Mouse (Mus musculus) liver, embryonic 13.5 days (tissue): ENCODE results near the gene Lyz1. TPM values are rescaled to one million over a fixed set of nuclear protein-coding genes. Genes with fewer than 3 reads are reported as not detected.
"Not testable (repeated sequence)": the region's sequence is repeated elsewhere in the genome, so short reads cannot be mapped to it uniquely, and the experiment has no call there.

Source experiments
- ATAC-seq: fragments of 200-750 bp; cut with Nextera tagmentation; 2 replicates; pipeline ENCODE4 v1.8.0; 2017; ENCODE audit warnings: low read depth, mild to moderate bottlenecking, moderate number of reproducible peaks, moderate library complexity
- DNase-seq: peaks from one replicate; pipeline ENCODE4 v3.0.0; 2022
- H3K27ac ChIP-seq: fragments of 300-500 bp; sonication (generic); 2 replicates; pipeline ENCODE4 v1.5.1; 2015; ENCODE audit warnings: moderate library complexity, mild to moderate bottlenecking, inconsistent platforms
- H3K27me3 ChIP-seq: fragments of 300-500 bp; sonication (generic); 2 replicates; pipeline ENCODE4 v1.6.1; 2015; ENCODE audit warnings: mild to moderate bottlenecking, inconsistent platforms
- H3K36me3 ChIP-seq: fragments of 300-500 bp; sonication (generic); 2 replicates; pipeline ENCODE4 v1.6.1; 2015; ENCODE audit warnings: mild to moderate bottlenecking, inconsistent platforms
- H3K4me1 ChIP-seq: fragments of 300-500 bp; sonication (generic); replicated peaks from 2 replicates; pipeline ENCODE4 v1.6.1; 2015; ENCODE audit warnings: inconsistent platforms
- H3K4me2 ChIP-seq: fragments of 300-500 bp; sonication (generic); 2 replicates; pipeline ENCODE4 v1.6.1; 2015; ENCODE audit warnings: inconsistent platforms, mild to moderate bottlenecking, moderate library complexity
- H3K4me3 ChIP-seq: fragments of 300-500 bp; sonication (generic); replicated peaks from 2 replicates; pipeline ENCODE4 v1.5.1; 2015; ENCODE audit warnings: mild to moderate bottlenecking, inconsistent platforms
- H3K9ac ChIP-seq: fragments of 300-500 bp; sonication (generic); 2 replicates; pipeline ENCODE4 v1.6.1; 2015; ENCODE audit warnings: mild to moderate bottlenecking, inconsistent platforms
- H3K9me3 ChIP-seq: fragments of 300-500 bp; sonication (generic); replicated peaks from 2 replicates; pipeline ENCODE4 v1.6.1; 2016; ENCODE audit warnings: inconsistent platforms
- WGBS: fragments of 180-500 bp; shearing (Covaris S2); methylation state at CpG from one replicate; pipeline ENCODE4 v1.1.7; 2015; ENCODE audit not compliant: insufficient replicate concordance; 5-methylcytosine and 5-hydroxymethylcytosine counted together
- polyA plus RNA-seq: library from polyadenylated mRNA; unstranded; fragments of >200 nt; fragmentation: Nextera tagmentation; extraction: Ambion mirVana; gene quantifications from 2 replicates; pipeline ENCODE4 v1.2.1, GENCODE M21; 2015

Gene Lyz1
- polyA plus RNA-seq, 1 experiment from 2014 or later: not detected

DNA sequence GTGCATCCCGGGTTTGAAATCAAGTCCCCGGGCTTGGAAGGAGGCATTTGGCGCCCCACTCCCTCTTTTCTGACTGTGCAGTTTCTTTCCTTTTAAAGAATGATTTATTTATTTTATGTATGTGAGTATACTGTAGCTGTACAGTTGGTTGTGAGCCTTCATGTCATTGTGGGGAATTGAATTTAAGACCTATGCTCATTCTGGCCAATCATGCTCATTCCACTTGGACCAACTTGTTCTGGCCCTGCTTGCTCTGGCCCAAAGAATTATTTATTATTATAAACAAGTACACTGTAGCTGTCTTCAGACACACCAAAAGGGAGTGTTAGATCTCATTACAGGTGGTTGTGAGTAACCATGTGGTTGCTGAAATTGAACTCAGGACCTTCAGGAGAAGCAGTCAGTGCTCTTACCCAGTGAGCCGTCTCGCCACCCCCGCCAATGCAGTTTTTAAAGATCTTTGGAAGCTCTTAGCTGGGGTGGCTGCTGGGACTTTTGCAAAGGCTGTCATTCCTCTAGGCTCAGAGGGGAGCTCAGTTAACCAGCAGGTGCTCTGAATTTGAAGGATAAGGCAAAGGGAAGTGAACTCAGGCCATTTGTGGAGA lies 6.2 kb downstream of the Lyz1 start:
- Histone ChIP-seq H3K9ac (no peak overlapping the region), H3K4me1 (no peaks in the 10 kb centered on the region), H3K27me3 (no peaks in the 10 kb centered on the region), H3K27ac (no peak overlapping the region), H3K36me3 (no peaks in the 10 kb centered on the region), H3K4me3 (no peak overlapping the region), H3K4me2 (no peak overlapping the region), H3K9me3 (no peaks in the 10 kb centered on the region)
- WGBS: 77% methylated on average over 6 of the region's 6 CpGs
- ATAC-seq (no peak), DNase-seq (no peak)

DNA sequence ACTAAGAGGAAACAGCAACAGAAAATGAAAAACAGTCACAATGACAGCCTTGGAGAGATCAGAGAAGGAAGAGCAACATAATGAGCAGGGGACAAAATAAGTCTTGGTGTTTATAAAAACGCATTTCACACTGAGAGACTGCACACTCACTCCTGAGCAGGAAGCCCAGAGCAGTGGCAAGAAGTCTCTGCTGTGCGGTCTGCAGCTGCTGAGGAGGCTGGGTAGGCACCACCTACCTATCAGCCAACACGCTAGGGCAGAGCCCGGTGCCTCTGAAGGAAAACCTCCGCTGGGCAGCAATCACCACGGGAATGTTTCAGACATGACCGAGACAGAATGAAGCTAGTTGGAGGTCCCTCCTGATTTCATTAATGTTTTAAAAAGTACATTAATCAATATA lies 7.1 kb downstream of the Lyz1 start:
- not testable (repeated sequence) for H3K4me3 ChIP-seq, ATAC-seq, DNase-seq, H3K27ac ChIP-seq, H3K4me2 ChIP-seq, H3K9ac ChIP-seq, H3K4me1 ChIP-seq, H3K9me3 ChIP-seq, H3K27me3 ChIP-seq, H3K36me3 ChIP-seq
- 54% methylated on average over 4 of the region's 7 CpGs for WGBS

DNA sequence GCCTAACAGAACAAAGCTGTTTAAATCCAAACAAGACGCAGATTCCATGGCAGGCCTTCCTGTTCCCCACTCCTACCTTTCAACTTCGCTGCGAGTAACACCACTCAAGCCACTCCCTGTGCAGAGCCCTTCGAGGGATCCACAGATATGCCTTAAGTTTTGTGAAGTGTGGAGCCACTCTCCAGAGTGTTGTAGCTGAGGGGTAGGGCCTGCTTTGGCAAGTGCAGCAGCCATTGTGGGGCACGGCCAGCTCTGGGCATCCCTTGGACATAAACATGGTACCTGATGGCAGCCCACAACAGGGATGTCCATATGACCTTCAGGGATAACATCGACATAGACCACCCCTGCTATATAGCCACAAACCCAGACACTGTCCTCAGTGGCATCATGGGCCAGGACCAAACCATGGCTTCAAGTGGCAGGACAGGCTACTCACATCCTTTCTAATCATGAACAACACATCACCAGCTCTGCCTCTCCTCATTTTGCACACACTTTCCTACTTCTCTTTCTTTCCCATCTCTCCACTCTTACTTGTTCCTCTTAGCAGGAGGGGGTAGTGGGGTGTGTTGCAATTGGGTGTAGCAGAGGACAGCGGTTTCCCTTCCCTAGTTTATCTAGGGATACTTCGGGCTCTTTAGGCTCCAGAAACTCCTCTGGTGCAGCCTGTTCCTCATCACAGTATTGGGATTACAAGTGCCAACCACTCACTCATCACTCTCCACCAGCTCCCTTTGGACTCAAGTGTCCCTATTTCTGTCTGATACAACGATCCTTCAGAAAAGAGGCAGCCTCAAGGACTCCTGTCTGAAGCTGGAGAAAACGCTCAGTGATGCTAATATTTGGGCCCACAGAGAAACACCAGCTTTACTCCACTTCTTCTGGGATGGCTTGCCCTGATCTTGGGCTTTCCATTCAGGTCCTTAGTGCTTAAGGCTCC lies 7.8 kb downstream of the Lyz1 start:
- Histone ChIP-seq H3K4me2 (no peak overlapping the region), H3K27me3 (no peaks in the 10 kb centered on the region), H3K36me3 (no peaks in the 10 kb centered on the region), H3K9ac (no peak overlapping the region), H3K4me1 (no peaks in the 10 kb centered on the region), H3K9me3 (no peaks in the 10 kb centered on the region), H3K4me3 (no peak overlapping the region), H3K27ac (no peak overlapping the region)
- WGBS: 61% methylated on average over 10 of the region's 10 CpGs
- DNase-seq (no peak), ATAC-seq (no peak)

DNA sequence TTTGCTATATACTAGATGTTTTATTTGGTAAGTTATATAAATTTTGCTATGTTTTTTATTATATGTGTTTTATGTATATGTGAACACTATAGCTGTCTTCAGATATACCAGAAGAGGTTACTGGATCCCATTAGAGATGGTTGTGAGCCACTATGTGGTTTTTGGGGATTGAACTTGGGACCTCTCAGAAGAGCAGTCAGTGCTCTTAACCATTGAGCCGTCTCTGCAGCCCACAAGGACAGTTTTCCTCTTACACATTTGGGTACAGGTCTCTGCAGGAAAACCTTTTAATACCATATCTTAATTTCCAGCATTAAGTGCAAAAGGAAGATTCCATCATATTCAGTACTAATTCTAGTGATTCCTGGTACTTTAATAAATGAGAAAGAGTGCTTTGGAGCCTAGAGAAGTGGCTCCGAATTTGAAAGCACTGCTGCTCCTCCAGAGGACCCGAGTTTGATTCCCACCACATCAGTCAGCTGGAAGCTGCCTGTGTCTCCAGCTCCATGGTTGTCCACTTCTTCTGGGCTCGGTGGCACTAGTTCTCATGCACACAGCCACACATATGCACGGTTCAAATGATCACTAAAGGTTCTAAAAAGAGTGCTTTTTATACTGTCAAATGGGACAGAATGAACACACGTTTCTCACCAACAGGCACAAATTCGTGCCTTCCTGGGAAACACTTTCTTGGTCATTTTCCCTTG lies 8.6 kb downstream of the Lyz1 start:
- Histone ChIP-seq H3K9me3 (no peaks in the 10 kb centered on the region), H3K4me2 (no peak overlapping the region), H3K27ac (no peak overlapping the region), H3K9ac (no peak overlapping the region), H3K4me1 (no peaks in the 10 kb centered on the region), H3K27me3 (no peaks in the 10 kb centered on the region), H3K36me3 (no peaks in the 10 kb centered on the region), H3K4me3 (no peak overlapping the region)
- ATAC-seq: no peak
- no peak for DNase-seq
- 56% methylated on average over 7 of the region's 7 CpGs for WGBS

DNA sequence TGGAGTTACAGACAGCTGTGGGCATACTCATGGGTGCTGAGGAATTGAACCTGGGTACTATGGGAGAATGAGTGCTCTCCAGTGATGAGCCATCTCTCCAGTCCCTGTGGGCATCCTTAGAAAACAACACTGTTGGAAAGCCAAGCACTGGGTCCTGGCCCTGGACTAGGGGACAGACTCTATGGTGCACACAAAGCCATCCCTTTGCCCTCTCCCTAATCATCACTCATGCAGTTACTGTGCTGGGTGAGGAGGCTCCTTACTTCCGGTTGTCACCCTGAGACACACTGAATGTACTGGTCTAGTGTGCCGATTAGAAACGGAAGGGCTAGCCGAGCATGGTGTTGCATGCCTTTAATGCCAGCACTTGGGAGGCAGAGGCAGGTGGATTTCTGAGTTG lies 9.5 kb downstream of the Lyz1 start:
- DNase-seq, H3K9me3 ChIP-seq, H3K9ac ChIP-seq, H3K4me1 ChIP-seq, H3K27ac ChIP-seq, H3K4me3 ChIP-seq, H3K4me2 ChIP-seq, ATAC-seq, H3K36me3 ChIP-seq, H3K27me3 ChIP-seq: not testable (repeated sequence)
- 53% methylated on average over 4 of the region's 4 CpGs for WGBS

DNA sequence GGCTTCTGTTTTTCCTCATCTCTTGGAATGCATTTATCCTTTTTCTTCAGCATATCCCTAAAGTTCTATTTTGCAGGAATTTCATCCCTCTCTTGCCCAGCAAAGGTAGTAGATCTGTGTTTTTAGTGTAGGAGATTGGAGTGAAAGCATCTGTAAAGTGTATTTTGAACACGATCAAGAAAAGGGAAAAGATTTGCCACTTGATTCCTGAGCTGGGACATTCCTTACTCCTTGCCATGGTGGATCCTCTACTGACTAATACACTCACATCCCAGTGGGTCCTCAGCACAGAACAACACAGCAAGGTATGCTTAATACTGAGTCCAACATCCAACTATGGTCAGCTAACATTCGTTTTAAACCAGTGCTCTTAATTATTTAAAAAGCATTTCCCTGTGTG lies 10.1 kb downstream of the Lyz1 start:
- no peak for DNase-seq
- H3K4me3 ChIP-seq: no peak overlapping the region
- no peaks in the 10 kb centered on the region for H3K9me3 ChIP-seq
- H3K4me1 ChIP-seq: no peaks in the 10 kb centered on the region
- H3K36me3 ChIP-seq: no peaks in the 10 kb centered on the region
- ATAC-seq: no peak
- no peak overlapping the region for H3K27ac ChIP-seq
- H3K9ac ChIP-seq: no peak overlapping the region
- WGBS: 54% methylated on average over 2 of the region's 2 CpGs
- H3K4me2 ChIP-seq: no peak overlapping the region
- H3K27me3 ChIP-seq: no peaks in the 10 kb centered on the region

DNA sequence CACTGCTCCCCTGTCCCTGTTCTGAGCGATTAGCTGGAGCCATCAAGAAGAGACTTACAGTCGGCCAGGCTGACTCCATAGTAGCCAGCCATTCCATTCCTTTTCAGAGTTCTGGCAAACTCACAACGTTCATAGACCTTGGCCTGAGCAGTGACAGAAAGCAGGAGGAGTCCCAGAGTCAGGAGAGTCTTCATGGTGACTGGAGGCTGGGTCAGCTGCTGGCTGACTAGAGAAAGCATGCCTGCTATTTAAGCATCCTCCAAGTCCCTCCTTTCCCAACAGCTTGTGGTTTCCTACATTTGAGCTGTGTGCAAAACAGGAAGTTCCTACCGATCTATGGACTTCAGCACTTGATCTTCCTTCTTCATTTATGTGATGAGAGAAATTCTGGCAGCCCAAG lies 10.6 kb downstream of the Lyz1 start, which contains the start of gene Lyz2:
Gene Lyz2 (minus strand): TSS at position 273 of the 400 bp plus-strand sequence.
- Histone ChIP-seq H3K36me3 (no peaks in the 10 kb centered on the region), H3K4me1 (no peaks in the 10 kb centered on the region), H3K4me3 (peak within 1 kb of the TSS; percentile 11; the same call in 1 of the 2 replicates), H3K27me3 (no peaks in the 10 kb centered on the region), H3K9ac (no peak within 1 kb of the TSS), H3K9me3 (no peaks in the 10 kb centered on the region), H3K4me2 (peak within 1 kb of the TSS; percentile 9; the same call in 1 of the 2 replicates), H3K27ac (no peak within 1 kb of the TSS)
- DNase-seq (no peak), ATAC-seq (no peak)
- 16% methylated on average over 4 of the region's 4 CpGs for WGBS

DNA sequence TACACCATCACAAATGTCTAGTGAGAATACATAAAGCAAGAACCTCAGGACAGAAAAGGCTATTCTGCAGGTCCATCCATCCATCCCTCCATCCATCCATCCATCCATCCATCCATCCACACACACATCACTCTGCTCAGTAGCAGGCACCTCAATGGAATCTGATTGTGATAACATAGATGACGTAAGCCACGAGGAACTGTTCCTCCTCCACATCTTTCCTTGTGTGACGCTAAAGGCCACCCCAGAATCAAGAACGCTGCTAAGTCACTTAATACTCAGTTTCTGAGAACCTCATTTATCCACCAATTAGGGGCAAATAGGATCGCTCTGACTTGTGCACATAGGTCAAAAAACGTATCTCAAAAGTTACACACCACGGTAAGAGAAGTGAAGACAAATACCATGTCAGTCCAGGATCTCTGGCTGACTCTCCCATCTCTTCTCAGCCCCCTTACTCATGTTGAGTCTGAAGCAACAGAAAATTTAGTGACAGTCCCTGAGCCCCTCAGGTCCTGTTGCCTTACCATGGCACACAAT lies 11.2 kb downstream of the Lyz1 start:
- 61% methylated on average over 7 of the region's 7 CpGs for WGBS

DNA sequence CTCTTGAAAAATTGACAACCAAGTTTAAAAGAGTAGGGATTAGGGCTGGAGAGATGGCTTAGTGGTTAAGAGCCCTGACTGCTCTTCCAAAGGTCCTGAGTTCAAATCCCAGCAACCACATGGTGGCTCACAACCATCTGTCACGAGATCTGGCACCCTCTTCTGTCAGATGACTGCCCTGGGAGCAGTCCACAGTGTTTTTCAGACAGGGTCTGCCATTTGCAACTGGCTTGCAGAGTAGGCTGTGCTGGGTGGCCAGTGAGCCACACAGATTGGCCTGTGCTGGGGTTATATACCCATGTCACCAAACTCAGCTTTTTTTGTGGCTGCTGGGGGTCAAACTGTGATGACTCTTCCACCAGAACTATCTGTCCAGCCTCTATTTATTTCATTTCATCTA lies 12.7 kb downstream of the Lyz1 start:
- no peak overlapping the region for H3K4me3 ChIP-seq
- H3K27me3 ChIP-seq: no peaks in the 10 kb centered on the region
- H3K4me1 ChIP-seq: no peaks in the 10 kb centered on the region
- H3K36me3 ChIP-seq: no peaks in the 10 kb centered on the region
- no peak for DNase-seq
- H3K27ac ChIP-seq: no peak overlapping the region
- no peak overlapping the region for H3K4me2 ChIP-seq
- H3K9ac ChIP-seq: no peak overlapping the region
- 36% methylated on average over 1 of the region's 1 CpGs for WGBS
- no peaks in the 10 kb centered on the region for H3K9me3 ChIP-seq
- ATAC-seq: no peak

More for the DNA sequence above, 11.2 kb downstream of the Lyz1 start:
- Histone ChIP-seq H3K27me3 (no peaks in the 10 kb centered on the region), H3K4me2 (peak overlapping the region; percentile 9; the same call in 1 of the 2 replicates), H3K9me3 (no peaks in the 10 kb centered on the region), H3K4me1 (no peaks in the 10 kb centered on the region), H3K9ac (no peak overlapping the region), H3K27ac (no peak overlapping the region), H3K4me3 (peak overlapping the region; percentile 11; the same call in 1 of the 2 replicates), H3K36me3 (no peaks in the 10 kb centered on the region)
- DNase-seq (no peak), ATAC-seq (no peak)

DNA sequence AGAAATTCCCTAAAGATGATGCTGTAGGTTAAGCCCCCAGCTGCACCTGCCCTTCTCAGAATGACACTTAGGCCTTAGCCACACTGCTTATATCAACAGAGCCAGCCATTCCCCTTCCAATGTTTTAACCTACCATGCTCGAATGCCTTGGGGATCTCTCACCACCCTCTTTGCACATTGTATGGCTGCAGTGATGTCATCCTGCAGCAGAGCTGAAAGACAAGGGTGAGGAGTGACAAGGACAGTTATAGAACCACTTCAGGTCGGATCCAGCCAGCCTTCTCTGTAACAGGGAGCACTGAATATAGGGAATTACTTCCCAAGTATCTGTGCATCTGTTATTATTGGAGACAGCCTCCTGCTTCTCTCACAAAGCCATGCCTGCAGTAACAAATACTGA lies 14.2 kb downstream of the Lyz1 start:
- not testable (repeated sequence) for H3K27me3 ChIP-seq, H3K9ac ChIP-seq, H3K36me3 ChIP-seq, DNase-seq, H3K27ac ChIP-seq, H3K4me2 ChIP-seq, H3K4me1 ChIP-seq, ATAC-seq, H3K4me3 ChIP-seq, H3K9me3 ChIP-seq
- 47% methylated on average over 2 of the region's 2 CpGs for WGBS

DNA sequence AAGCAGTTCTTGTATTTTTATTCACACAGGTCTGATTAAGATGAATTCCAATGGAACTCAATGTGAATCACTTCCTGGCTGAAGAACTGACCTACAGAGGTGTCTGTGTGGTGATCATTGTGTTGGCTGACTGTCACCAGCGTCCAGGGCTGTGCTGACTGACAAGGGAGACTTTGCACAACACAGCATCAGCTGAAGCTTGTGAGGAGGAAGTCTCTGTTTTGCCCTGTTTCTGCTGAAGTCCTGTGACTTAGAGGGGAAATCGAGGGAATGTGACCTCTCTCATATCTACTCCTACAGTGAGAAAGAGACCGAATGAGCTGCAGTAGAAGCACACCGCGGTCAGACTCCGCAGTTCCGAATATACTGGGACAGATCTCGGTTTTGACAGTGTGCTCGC lies 14.9 kb downstream of the Lyz1 start:
- H3K4me2 ChIP-seq, H3K4me1 ChIP-seq, H3K9me3 ChIP-seq, H3K27ac ChIP-seq, H3K4me3 ChIP-seq, H3K9ac ChIP-seq, DNase-seq, H3K36me3 ChIP-seq, H3K27me3 ChIP-seq, ATAC-seq: not testable (repeated sequence)
- 70% methylated on average over 9 of the region's 9 CpGs for WGBS
